ENCODE assay signal across 9 mouse cellular contexts in genomic region chr6:88113139-88113538, GRCm38 (mm10). TPM values are rescaled to one million over a fixed set of nuclear protein-coding genes. Genes with fewer than 3 reads are reported as not detected.
A peak's percentile ranks its signal among the peaks of the same experiment; 100 is the strongest.
DNase-seq lines count a peak whose midpoint lies in the region; ATAC-seq and TF ChIP-seq lines count a peak whose summit lies in the region.
"Had no signal": no experiment of that assay in that cellular context is flagged by ENCODE, and none has a peak within 500 bp of the region (broad histone marks: within the 10 kb centered on the region; RNA-seq: fewer than 3 reads in every experiment).

No protein-coding gene starts in this region.

- H3K4me1 ChIP-seq in forebrain, embryonic 13.5 days = peaks cover 12% of the 10 kb centered on the region
- peaks cover 6% of the 10 kb centered on the region for H3K4me1 ChIP-seq in hindbrain, embryonic 14.5 days (replicated peaks; ENCODE audit: control insufficient read depth, insufficient read depth, low read length)
- H3K4me1 ChIP-seq in megakaryocyte, embryonic 14.5 days = peaks cover 94% of the 10 kb centered on the region

- no peaks in the 10 kb centered on the region for H3K9me3 ChIP-seq in forebrain, embryonic 13.5 days (replicated peaks)
- no peaks in the 10 kb centered on the region for H3K9me3 ChIP-seq in hindbrain, embryonic 14.5 days (ENCODE audit: control insufficient read depth, low read length)
- no peaks in the 10 kb centered on the region for H3K9me3 ChIP-seq in megakaryocyte, embryonic 14.5 days

- 32% methylated on average over 7 of the region's 7 CpGs for WGBS in forebrain, embryonic 13.5 days
- 32% methylated on average over 7 of the region's 7 CpGs for whole genome bisulfite sequencing in hindbrain, embryonic 14.5 days

- peak; percentile 92 for TF ChIP-seq CTCF in left cerebral cortex, adult 2 months (IDR thresholded peaks at IDR 0.05)

- H3K4me2 ChIP-seq in forebrain, embryonic 13.5 days = no peak overlapping the region
- no peak overlapping the region for H3K4me2 ChIP-seq in hindbrain, embryonic 14.5 days (replicated peaks)

- ATAC-seq in CD4-positive, CD25-positive, alpha-beta regulatory T cell, adult 4 months = no peak
- 0 out of 2 replicates have a peak, but pooled peaks have one; percentile 48 for ATAC-seq in cerebellum, adult (ENCODE audit: insufficient number of reproducible peaks, low FRiP score, low TSS enrichment)
- ATAC-seq in forebrain, embryonic 13.5 days = peak; percentile 81
- ATAC-seq in hindbrain, embryonic 14.5 days (ENCODE audit: low FRiP score) = peak; percentile 84

- H3K27ac ChIP-seq in forebrain, embryonic 13.5 days = no peak overlapping the region
- H3K27ac ChIP-seq in hindbrain, embryonic 14.5 days = no peak overlapping the region
- H3K27ac ChIP-seq in left cerebral cortex, adult 2 months = no peak overlapping the region
- H3K27ac ChIP-seq: macrophage had no signal

- intact Hi-C loops in left cerebral cortex, adult 2 months (cut with DNase I) = loop anchor here (2.0 to 5.0 kb wide), 4 partner anchors 214 to 779 kb away; no protein-coding TSS in a partner anchor

- H3K27me3 ChIP-seq in forebrain, embryonic 13.5 days = no peaks in the 10 kb centered on the region
- H3K27me3 ChIP-seq in hindbrain, embryonic 14.5 days (ENCODE audit: control insufficient read depth, insufficient read depth, low read length) = no peaks in the 10 kb centered on the region
- H3K27me3 ChIP-seq in megakaryocyte, embryonic 14.5 days (replicated peaks) = peaks cover 4% of the 10 kb centered on the region

- H3K9ac ChIP-seq in forebrain, embryonic 13.5 days = peak overlapping the region; percentile 31; the same call in 1 of the 2 replicates
- H3K9ac ChIP-seq in hindbrain, embryonic 14.5 days = peak overlapping the region; percentile 37; the same call in 1 of the 2 replicates

- H3K36me3 ChIP-seq in forebrain, embryonic 13.5 days (ENCODE audit: poor library complexity, severe bottlenecking) = no peaks in the 10 kb centered on the region
- H3K36me3 ChIP-seq in hindbrain, embryonic 14.5 days (replicated peaks; ENCODE audit: control insufficient read depth, insufficient read depth) = no peaks in the 10 kb centered on the region
- H3K36me3 ChIP-seq in megakaryocyte, embryonic 14.5 days (replicated peaks; ENCODE audit: low read length) = no peaks in the 10 kb centered on the region

- no peak overlapping the region for H3K4me3 ChIP-seq in forebrain, embryonic 13.5 days
- H3K4me3 ChIP-seq in hindbrain, embryonic 14.5 days (replicated peaks; ENCODE audit: low read length) = no peak overlapping the region
- no peak overlapping the region for H3K4me3 ChIP-seq in left cerebral cortex, adult 2 months
- H3K4me3 ChIP-seq in megakaryocyte, embryonic 14.5 days (replicated peaks) = peak overlapping the region; percentile 80

- peak; percentile 74 for DNase-seq in CD4-positive, CD25-positive, alpha-beta regulatory T cell, adult 2 months (ENCODE audit: low read depth, low spot score)
- peak; percentile 81 for DNase-seq in hindbrain, embryonic 14.5 days (ENCODE audit: low spot score)
- DNase-seq in left cerebral cortex, adult 2 months (ENCODE audit: extremely low spot score in 1 of 2, low spot score in 2 of 2) = peak; percentile 49 to 68
- peak; percentile 57 for DNase-seq in right cerebral cortex, postnatal 4 days

RNA-seq across cellular contexts. Expression of gene Rpn1, which starts 28.9 kb away (rescaled TPM):
- polyA plus RNA-seq in CD4-positive, CD25-positive, alpha-beta regulatory T cell, adult 4 months (2017; shearing (Covaris generic)) = 100 to 1,000 TPM; 108 to 117 TPM
- polyA plus RNA-seq in forebrain, embryonic 13.5 days (2015; fragmentation: Nextera tagmentation; extraction: Ambion mirVana) = 212 and 246 TPM in 2 replicates
- polyA plus RNA-seq in hindbrain, embryonic 14.5 days (2014; fragmentation: Nextera tagmentation; extraction: Ambion mirVana) = 301 and 339 TPM in 2 replicates
- 100 to 1,000 TPM; 172 to 184 TPM for total RNA-seq in left cerebral cortex, adult 2 months (2021)
- polyA plus RNA-seq in megakaryocyte, embryonic 14.5 days (2012; ENCODE audit: insufficient read depth, low replicate concordance) = 32.8 and 59.1 TPM in 2 replicates
